Mouse (Mus musculus): ENCODE measurements around the gene Tbx3. TPM values are rescaled to one million over a fixed set of nuclear protein-coding genes. Genes with fewer than 3 reads are reported as not detected.
A peak's percentile ranks its signal among the peaks of the same experiment; 100 is the strongest.

Gene Tbx3
- polyA plus RNA-seq, 2 experiments: 1.4 to 2.4 TPM

GRCm38 (mm10) chr5:119684701-119685391, 14.4 kb downstream of the Tbx3 start:
- peaks cover 76% of the 10 kb centered on the region for H3K27me3 ChIP-seq (ENCODE audit: control insufficient read depth, insufficient read depth, low read length)
- no peaks in the 10 kb centered on the region for H3K36me3 ChIP-seq (replicated peaks; ENCODE audit: control insufficient read depth, insufficient read depth, low read depth)
- no peak overlapping the region for H3K9ac ChIP-seq (replicated peaks)
- WGBS (ENCODE audit: insufficient replicate concordance): 7% methylated on average over 15 of the region's 15 CpGs
- DNase-seq (ENCODE audit: low read depth in 3 of 3, low spot score in 3 of 3): no peak
- no peak for TF ChIP-seq CTCF (IDR thresholded peaks at IDR 0.05; ENCODE audit: low read depth)
- no peak for TF ChIP-seq EP300 (IDR thresholded peaks at IDR 0.05; ENCODE audit: low read depth)
- no peaks in the 10 kb centered on the region for H3K4me1 ChIP-seq (replicated peaks; ENCODE audit: control insufficient read depth in 2 of 2, insufficient read depth in 2 of 2, low read length in 1 of 2)
- no peak overlapping the region; the same call in 1 of the 2 replicates for H3K4me2 ChIP-seq (ENCODE audit: low read depth)
- H3K4me3 ChIP-seq (ENCODE audit: insufficient read depth in 1 of 2, low read depth in 2 of 2, low read length in 2 of 2): no peak overlapping the region
- no peaks in the 10 kb centered on the region for H3K9me3 ChIP-seq (ENCODE audit: control insufficient read depth, low read length)
- H3K27ac ChIP-seq: no peak overlapping the region
- no peak for ATAC-seq (ENCODE audit: insufficient read depth)

- no peaks in the 10 kb centered on the region for H3K36me3 ChIP-seq (replicated peaks; ENCODE audit: control insufficient read depth, insufficient read depth, low read depth)
- H3K9ac ChIP-seq (replicated peaks): no peak overlapping the region
- no peak overlapping the region; a peak in 1 of 4 replicates for H3K4me3 ChIP-seq (ENCODE audit: insufficient read depth in 1 of 2, low read depth in 2 of 2, low read length in 2 of 2)
- no peak overlapping the region for H3K27ac ChIP-seq
- H3K9me3 ChIP-seq (ENCODE audit: control insufficient read depth, low read length): no peaks in the 10 kb centered on the region
- TF ChIP-seq EP300 (IDR thresholded peaks at IDR 0.05; ENCODE audit: low read depth): no peak
- no peak for TF ChIP-seq CTCF (IDR thresholded peaks at IDR 0.05; ENCODE audit: low read depth)
- H3K4me2 ChIP-seq (ENCODE audit: low read depth): peak overlapping the region; percentile 42
- 4% methylated on average over 22 of the region's 22 CpGs for WGBS (ENCODE audit: insufficient replicate concordance)
- no peak for DNase-seq (ENCODE audit: low read depth in 3 of 3, low spot score in 3 of 3)
- H3K27me3 ChIP-seq (ENCODE audit: control insufficient read depth, insufficient read depth, low read length): peaks cover 70% of the 10 kb centered on the region
- H3K4me1 ChIP-seq (replicated peaks; ENCODE audit: control insufficient read depth in 2 of 2, insufficient read depth in 2 of 2, low read length in 1 of 2): no peaks in the 10 kb centered on the region
- no peak for ATAC-seq (ENCODE audit: insufficient read depth)
Measured at GRCm38 (mm10) chr5:119685446-119686198, 15.2 kb downstream of the Tbx3 start.

- Histone ChIP-seq H3K27me3 (ENCODE audit: control insufficient read depth, insufficient read depth, low read length) (peaks cover 64% of the 10 kb centered on the region), H3K36me3 (replicated peaks; ENCODE audit: control insufficient read depth, insufficient read depth, low read depth) (no peaks in the 10 kb centered on the region), H3K9me3 (ENCODE audit: control insufficient read depth, low read length) (no peaks in the 10 kb centered on the region), H3K4me3 (ENCODE audit: insufficient read depth in 1 of 2, low read depth in 2 of 2, low read length in 2 of 2) (no peak overlapping the region; a peak in 1 of 4 replicates), H3K4me1 (replicated peaks; ENCODE audit: control insufficient read depth in 2 of 2, insufficient read depth in 2 of 2, low read length in 1 of 2) (no peaks in the 10 kb centered on the region), H3K27ac (no peak overlapping the region), H3K9ac (replicated peaks) (no peak overlapping the region), H3K4me2 (ENCODE audit: low read depth) (peak overlapping the region; percentile 42)
- ATAC-seq (ENCODE audit: insufficient read depth) (no peak), DNase-seq (ENCODE audit: low read depth in 3 of 3, low spot score in 3 of 3) (no peak)
- TF ChIP-seq CTCF (IDR thresholded peaks at IDR 0.05; ENCODE audit: low read depth) (0 out of 2 replicates have a peak, but pooled peaks have one; percentile 19), EP300 (IDR thresholded peaks at IDR 0.05; ENCODE audit: low read depth) (no peak)
- 2% methylated on average over 30 of the region's 30 CpGs for WGBS (ENCODE audit: insufficient replicate concordance)
Measured at GRCm38 (mm10) chr5:119686199-119686964, 15.9 kb downstream of the Tbx3 start.

DNA sequence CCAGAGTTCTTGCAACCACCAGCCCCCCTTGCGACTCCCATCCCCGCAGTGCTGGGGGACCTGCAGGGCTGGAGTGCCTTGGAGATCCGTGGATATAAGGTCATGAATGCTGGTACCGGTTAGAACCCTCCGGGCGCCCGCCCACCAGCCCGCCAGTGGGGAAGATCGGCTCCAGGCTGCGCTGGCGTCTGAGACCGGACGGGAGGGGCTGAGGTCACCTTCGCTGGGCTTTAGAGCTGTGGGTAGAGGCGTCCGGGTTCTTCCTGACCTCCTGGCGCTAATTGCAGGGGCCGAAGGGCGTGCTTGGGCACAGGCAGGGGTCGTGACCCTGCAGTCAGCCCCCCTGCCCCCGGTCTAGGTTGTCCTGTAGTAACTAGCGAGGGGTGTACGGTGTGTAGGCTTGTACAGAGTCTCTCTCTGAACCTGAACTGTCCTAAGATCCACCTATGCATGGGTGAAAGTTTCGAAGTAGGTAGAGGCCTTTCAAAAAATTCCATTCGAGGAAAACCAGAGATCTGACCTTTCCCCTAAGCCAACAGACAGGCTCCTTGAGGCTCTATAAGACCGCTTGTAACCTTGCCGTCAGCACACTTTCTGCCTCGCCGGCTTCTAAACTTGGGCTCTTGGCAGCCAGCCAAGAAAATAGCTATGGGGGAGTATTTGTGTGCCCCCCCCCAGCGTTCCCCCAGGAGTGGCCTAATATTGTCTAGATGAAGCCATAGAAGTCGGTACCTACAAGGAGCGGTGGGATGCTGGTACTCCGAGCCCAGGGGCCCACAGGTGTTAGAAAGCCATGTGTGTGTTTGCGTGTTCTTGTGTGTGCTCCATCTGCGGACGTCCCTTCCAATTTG, 16.8 kb downstream of the Tbx3 start:
- no peak for TF ChIP-seq CTCF (IDR thresholded peaks at IDR 0.05; ENCODE audit: low read depth)
- no peak for TF ChIP-seq EP300 (IDR thresholded peaks at IDR 0.05; ENCODE audit: low read depth)

More for the DNA sequence above, 16.8 kb downstream of the Tbx3 start:
- ATAC-seq (ENCODE audit: insufficient read depth): no peak
- Histone ChIP-seq H3K36me3 (replicated peaks; ENCODE audit: control insufficient read depth, insufficient read depth, low read depth) (no peaks in the 10 kb centered on the region), H3K27ac (no peak overlapping the region), H3K9ac (replicated peaks) (no peak overlapping the region), H3K4me1 (replicated peaks; ENCODE audit: control insufficient read depth in 2 of 2, insufficient read depth in 2 of 2, low read length in 1 of 2) (no peaks in the 10 kb centered on the region), H3K4me3 (ENCODE audit: insufficient read depth in 1 of 2, low read depth in 2 of 2, low read length in 2 of 2) (no peak overlapping the region), H3K9me3 (ENCODE audit: control insufficient read depth, low read length) (no peaks in the 10 kb centered on the region), H3K27me3 (ENCODE audit: control insufficient read depth, insufficient read depth, low read length) (peaks cover 59% of the 10 kb centered on the region), H3K4me2 (ENCODE audit: low read depth) (peak overlapping the region; percentile 22; the same call in 1 of the 2 replicates)
- no peak for DNase-seq (ENCODE audit: low read depth in 3 of 3, low spot score in 3 of 3)
- 8% methylated on average over 36 of the region's 36 CpGs for WGBS (ENCODE audit: insufficient replicate concordance)

All from liver, embryonic 14.5 days (tissue).